Mouse (Mus musculus) intestine, embryonic 14.5 days (tissue): ENCODE data around the gene Gm33543. TPM values are rescaled to one million over a fixed set of nuclear protein-coding genes. Genes with fewer than 3 reads are reported as not detected.

Experiments
- ATAC-seq: fragments of 200-750 bp; cut with Nextera tagmentation; replicated peaks from 2 replicates; pipeline ENCODE4 v1.8.0; 2017; ENCODE audit warnings: low read depth, moderate number of reproducible peaks, moderate TSS enrichment, moderate library complexity; ENCODE audit not compliant: low FRiP score, low TSS enrichment
- DNase-seq: peaks from one replicate; pipeline ENCODE4 v3.0.0-alpha.2; 2018; ENCODE audit warnings: low spot score
- H3K27ac ChIP-seq: fragments of 300-500 bp; sonication (generic); 2 replicates; pipeline ENCODE4 v1.5.1; 2014; ENCODE audit warnings: low read depth, mild to moderate bottlenecking, control low read depth
- H3K27me3 ChIP-seq: fragments of 300-500 bp; sonication (generic); replicated peaks from 2 replicates; pipeline ENCODE4 v1.6.1; 2014; ENCODE audit warnings: low read length, control low read depth; ENCODE audit not compliant: control insufficient read depth, insufficient read depth
- H3K36me3 ChIP-seq: fragments of 300-500 bp; sonication (generic); 2 replicates; pipeline ENCODE4 v1.6.1; 2014; ENCODE audit warnings: low read length, control low read depth; ENCODE audit not compliant: control insufficient read depth, insufficient read depth
- H3K4me1 ChIP-seq: fragments of 300-500 bp; sonication (generic); replicated peaks from 2 replicates; pipeline ENCODE4 v1.6.1; 2014; ENCODE audit warnings: low read length, control low read depth, mixed read lengths; ENCODE audit not compliant: control insufficient read depth, insufficient read depth
- H3K4me2 ChIP-seq: fragments of 300-500 bp; sonication (generic); 2 replicates; pipeline ENCODE4 v1.6.1; 2014; ENCODE audit warnings: low read length
- H3K4me3 ChIP-seq: fragments of 300-500 bp; sonication (generic); 2 replicates; pipeline ENCODE4 v1.5.1; 2014; ENCODE audit warnings: low read depth, low read length, control low read depth, mixed read lengths
- H3K9ac ChIP-seq: fragments of 300-500 bp; sonication (generic); 2 replicates; pipeline ENCODE4 v1.6.1; 2014; ENCODE audit warnings: mild to moderate bottlenecking, low read length
- H3K9me3 ChIP-seq: fragments of 300-500 bp; sonication (generic); 2 replicates; pipeline ENCODE4 v1.6.1; 2016; ENCODE audit warnings: low read length, control low read depth; ENCODE audit not compliant: control insufficient read depth
- WGBS: fragments of 180-500 bp; shearing (Covaris S2); extraction: QIAGEN DNeasy Blood & Tissue Kit; methylation state at CpG from one replicate; pipeline ENCODE4 v1.1.7; 2014; 5-methylcytosine and 5-hydroxymethylcytosine counted together
- polyA plus RNA-seq: library from polyadenylated mRNA; unstranded; fragments of >200 nt; fragmentation: Nextera tagmentation; extraction: Ambion mirVana; gene quantifications from 2 replicates; pipeline ENCODE4 v1.2.1, GENCODE M21; 2014

Gene Gm33543
- polyA plus RNA-seq, 1 experiment from 2014 or later: not detected

- H3K27me3 ChIP-seq: no peaks in the 10 kb centered on the region
- no peak overlapping the region for H3K4me2 ChIP-seq
- H3K4me1 ChIP-seq: no peaks in the 10 kb centered on the region
- H3K4me3 ChIP-seq: no peak overlapping the region
- ATAC-seq (no peak), DNase-seq (no peak)
- H3K27ac ChIP-seq: no peak overlapping the region
- no peak overlapping the region for H3K9ac ChIP-seq
- 80% methylated on average over 1 of the region's 1 CpGs for WGBS
- H3K36me3 ChIP-seq: no peaks in the 10 kb centered on the region
- no peaks in the 10 kb centered on the region for H3K9me3 ChIP-seq
Observed at GRCm38 (mm10) chr10:95843878-95844277, 1.1 kb upstream of the Gm33543 start.

- no peak for ATAC-seq
- 93% methylated on average over 3 of the region's 3 CpGs for WGBS
- no peak for DNase-seq
- H3K9me3 ChIP-seq: no peaks in the 10 kb centered on the region
- no peaks in the 10 kb centered on the region for H3K27me3 ChIP-seq
- H3K36me3 ChIP-seq: no peaks in the 10 kb centered on the region
- no peak overlapping the region for H3K27ac ChIP-seq
- H3K4me1 ChIP-seq: no peaks in the 10 kb centered on the region
- H3K4me3 ChIP-seq: no peak overlapping the region
- no peak overlapping the region for H3K9ac ChIP-seq
- no peak overlapping the region for H3K4me2 ChIP-seq
Observed at GRCm38 (mm10) chr10:95841241-95841640, 1.5 kb downstream of the Gm33543 start.

GRCm38 (mm10) chr10:95839803-95840202, 2.9 kb downstream of the Gm33543 start:
- H3K4me2 ChIP-seq: no peak overlapping the region
- no peaks in the 10 kb centered on the region for H3K36me3 ChIP-seq
- 83% methylated on average over 3 of the region's 3 CpGs for WGBS
- H3K27me3 ChIP-seq: no peaks in the 10 kb centered on the region
- no peak overlapping the region for H3K4me3 ChIP-seq
- H3K27ac ChIP-seq: no peak overlapping the region
- DNase-seq (no peak), ATAC-seq (no peak)
- no peaks in the 10 kb centered on the region for H3K4me1 ChIP-seq
- H3K9me3 ChIP-seq: no peaks in the 10 kb centered on the region
- H3K9ac ChIP-seq: no peak overlapping the region

GRCm38 (mm10) chr10:95839036-95839435, 3.7 kb downstream of the Gm33543 start:
- Histone ChIP-seq H3K27ac (no peak overlapping the region), H3K4me1 (no peaks in the 10 kb centered on the region), H3K4me2 (no peak overlapping the region), H3K4me3 (no peak overlapping the region), H3K36me3 (no peaks in the 10 kb centered on the region), H3K9ac (no peak overlapping the region), H3K9me3 (no peaks in the 10 kb centered on the region), H3K27me3 (no peaks in the 10 kb centered on the region)
- no peak for ATAC-seq
- WGBS: 83% methylated on average over 4 of the region's 4 CpGs
- DNase-seq: no peak

- Histone ChIP-seq H3K4me1 (no peaks in the 10 kb centered on the region), H3K27ac (no peak overlapping the region), H3K36me3 (no peaks in the 10 kb centered on the region), H3K4me3 (no peak overlapping the region), H3K27me3 (no peaks in the 10 kb centered on the region), H3K9me3 (no peaks in the 10 kb centered on the region), H3K4me2 (no peak overlapping the region), H3K9ac (no peak overlapping the region)
- WGBS: 75% methylated on average over 9 of the region's 9 CpGs
- DNase-seq: no peak
- no peak for ATAC-seq
Observed at GRCm38 (mm10) chr10:95836530-95837264, 6.0 kb downstream of the Gm33543 start.

GRCm38 (mm10) chr10:95830891-95831290, 11.8 kb downstream of the Gm33543 start:
- no peaks in the 10 kb centered on the region for H3K4me1 ChIP-seq
- H3K36me3 ChIP-seq: no peaks in the 10 kb centered on the region
- no peak for DNase-seq
- H3K9me3 ChIP-seq: no peaks in the 10 kb centered on the region
- H3K27me3 ChIP-seq: no peaks in the 10 kb centered on the region
- no peak overlapping the region for H3K4me2 ChIP-seq
- H3K9ac ChIP-seq: no peak overlapping the region
- WGBS: 80% methylated on average over 5 of the region's 5 CpGs
- no peak overlapping the region for H3K27ac ChIP-seq
- no peak for ATAC-seq
- no peak overlapping the region for H3K4me3 ChIP-seq

GRCm38 (mm10) chr10:95829471-95829870, 13.3 kb downstream of the Gm33543 start:
- ATAC-seq (no peak), DNase-seq (no peak)
- no peak overlapping the region for H3K9ac ChIP-seq
- H3K9me3 ChIP-seq: no peaks in the 10 kb centered on the region
- H3K36me3 ChIP-seq: no peaks in the 10 kb centered on the region
- H3K4me2 ChIP-seq: no peak overlapping the region
- no peaks in the 10 kb centered on the region for H3K4me1 ChIP-seq
- H3K27ac ChIP-seq: no peak overlapping the region
- no peaks in the 10 kb centered on the region for H3K27me3 ChIP-seq
- no peak overlapping the region for H3K4me3 ChIP-seq

GRCm38 (mm10) chr10:95828374-95828773, 14.4 kb downstream of the Gm33543 start:
- no peak for ATAC-seq
- WGBS: 96% methylated on average over 5 of the region's 5 CpGs

GRCm38 (mm10) chr10:95825651-95826050, 17.1 kb downstream of the Gm33543 start:
- no peak for ATAC-seq
- DNase-seq: no peak
- no peaks in the 10 kb centered on the region for H3K36me3 ChIP-seq
- 23% methylated on average over 3 of the region's 3 CpGs for WGBS
- no peak overlapping the region for H3K27ac ChIP-seq
- H3K4me3 ChIP-seq: no peak overlapping the region
- no peaks in the 10 kb centered on the region for H3K27me3 ChIP-seq
- no peak overlapping the region for H3K9ac ChIP-seq
- no peaks in the 10 kb centered on the region for H3K9me3 ChIP-seq
- no peak overlapping the region for H3K4me2 ChIP-seq
- H3K4me1 ChIP-seq: no peaks in the 10 kb centered on the region

More at GRCm38 (mm10) chr10:95828374-95828773, 14.4 kb downstream of the Gm33543 start:
- DNase-seq: no peak
- H3K27me3 ChIP-seq: no peaks in the 10 kb centered on the region
- H3K4me3 ChIP-seq: no peak overlapping the region
- H3K27ac ChIP-seq: no peak overlapping the region
- H3K9me3 ChIP-seq: no peaks in the 10 kb centered on the region
- H3K4me1 ChIP-seq: no peaks in the 10 kb centered on the region
- no peak overlapping the region for H3K9ac ChIP-seq
- no peaks in the 10 kb centered on the region for H3K36me3 ChIP-seq
- no peak overlapping the region for H3K4me2 ChIP-seq
